Mouse (Mus musculus) erythroblast, embryonic 14.5 days (primary cell): ENCODE measurements around the gene Nup50. TPM values are rescaled to one million over a fixed set of nuclear protein-coding genes. Genes with fewer than 3 reads are reported as not detected.

Experiments
- H3K27me3 ChIP-seq: 2 replicates; pipeline ENCODE4 v1.6.1; 2012; ENCODE audit warnings: inconsistent platforms; ENCODE audit not compliant: control insufficient read depth
- H3K36me3 ChIP-seq: 2 replicates; pipeline ENCODE4 v1.6.1; 2012; ENCODE audit warnings: mild to moderate bottlenecking, inconsistent platforms; ENCODE audit not compliant: control insufficient read depth
- H3K4me1 ChIP-seq: 2 replicates; pipeline ENCODE4 v1.6.1; 2012; ENCODE audit warnings: inconsistent platforms; ENCODE audit not compliant: control insufficient read depth
- H3K4me3 ChIP-seq: replicated peaks from 2 replicates; pipeline ENCODE3; 2012; ENCODE audit warnings: moderate library complexity, mild to moderate bottlenecking, inconsistent platforms
- H3K9me3 ChIP-seq: 2 replicates; pipeline ENCODE4 v1.6.1; 2012; ENCODE audit warnings: low read length, inconsistent platforms, mixed read lengths; ENCODE audit not compliant: control insufficient read depth
- GATA1 ChIP-seq: IDR thresholded peaks from 2 replicates; pipeline ENCODE4 v1.6.1; 2012; ENCODE audit warnings: low read length, inconsistent platforms, mixed read lengths
- TAL1 ChIP-seq: IDR thresholded peaks from 3 replicates; pipeline ENCODE4 v1.6.1; 2012; ENCODE audit warnings: low read length, inconsistent platforms, mixed read lengths
- polyA plus RNA-seq: library from polyadenylated mRNA; stranded (reverse); fragments of >175 nt; gene quantifications from 2 replicates; pipeline ENCODE4 v1.2.3, GENCODE M21; 2012

Gene Nup50
- polyA plus RNA-seq, 1 experiment: 1.5 TPM

DNA sequence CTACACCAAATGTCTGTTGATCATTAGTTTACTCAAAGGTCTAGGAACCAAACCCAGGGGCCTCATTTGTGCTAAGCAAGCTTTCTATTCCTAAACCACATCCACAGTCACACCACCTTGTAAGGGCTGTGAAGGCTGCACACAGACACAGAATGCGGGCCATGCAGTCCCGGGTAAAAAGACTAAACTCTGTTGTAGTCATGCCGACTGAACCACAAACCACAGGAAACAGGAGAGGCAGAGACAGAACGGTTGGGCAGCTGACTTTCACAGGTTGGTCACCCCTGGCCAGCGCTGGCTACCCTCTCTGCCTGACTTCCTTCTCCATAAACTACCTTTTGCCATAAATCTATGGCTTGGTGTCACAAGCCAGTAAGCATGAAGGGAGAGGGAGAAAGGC, 41.6 kb downstream of the Nup50 start:
- H3K27me3 ChIP-seq: no peaks in the 10 kb centered on the region
- TF ChIP-seq TAL1: no peak
- TF ChIP-seq GATA1: no peak
- no peaks in the 10 kb centered on the region for H3K4me1 ChIP-seq
- no peaks in the 10 kb centered on the region for H3K9me3 ChIP-seq
- H3K4me3 ChIP-seq: no peak overlapping the region
- no peaks in the 10 kb centered on the region for H3K36me3 ChIP-seq

DNA sequence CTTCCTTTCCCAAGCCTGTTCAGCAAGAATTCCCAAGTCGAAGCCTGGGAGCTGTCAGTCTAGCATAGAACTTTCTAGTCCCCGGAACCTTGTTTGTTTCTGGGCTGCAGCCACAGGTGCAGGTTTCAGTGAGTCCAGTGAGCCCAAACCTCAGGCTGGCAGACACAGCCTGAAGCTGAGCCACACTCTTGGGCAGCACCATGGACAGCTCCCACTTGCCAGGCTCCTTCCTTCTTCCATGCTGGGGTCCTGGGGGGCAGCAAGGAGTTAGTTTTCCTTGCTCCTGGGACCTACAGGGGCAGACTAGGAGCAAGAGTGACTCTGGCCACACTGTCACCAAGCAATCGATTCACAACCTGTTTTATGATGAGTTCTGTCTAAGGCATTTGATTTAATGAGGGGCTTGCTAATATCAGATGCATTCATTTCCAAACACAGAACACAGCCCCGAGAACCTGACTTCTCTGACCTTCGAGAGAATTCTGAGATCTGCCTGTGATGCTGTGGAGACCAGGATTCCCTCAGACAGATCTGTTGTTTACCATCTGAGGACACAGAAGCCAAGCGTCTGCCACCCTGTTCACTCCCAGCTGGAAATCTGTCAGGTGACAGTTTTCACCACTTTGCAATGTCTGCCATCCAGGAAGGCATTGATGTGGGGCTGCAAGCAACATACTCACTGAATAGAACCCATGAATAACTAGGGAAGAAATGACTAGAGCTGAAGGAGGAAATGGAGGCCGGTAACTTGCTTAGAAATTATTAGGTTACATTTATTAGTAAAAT, 42.6 kb downstream of the Nup50 start:
- Histone ChIP-seq H3K4me1 (no peaks in the 10 kb centered on the region), H3K27me3 (no peaks in the 10 kb centered on the region), H3K9me3 (no peaks in the 10 kb centered on the region; the same call in 1 of the 2 replicates), H3K4me3 (no peak overlapping the region), H3K36me3 (no peaks in the 10 kb centered on the region)
- TF ChIP-seq TAL1 (no peak), GATA1 (no peak)

DNA sequence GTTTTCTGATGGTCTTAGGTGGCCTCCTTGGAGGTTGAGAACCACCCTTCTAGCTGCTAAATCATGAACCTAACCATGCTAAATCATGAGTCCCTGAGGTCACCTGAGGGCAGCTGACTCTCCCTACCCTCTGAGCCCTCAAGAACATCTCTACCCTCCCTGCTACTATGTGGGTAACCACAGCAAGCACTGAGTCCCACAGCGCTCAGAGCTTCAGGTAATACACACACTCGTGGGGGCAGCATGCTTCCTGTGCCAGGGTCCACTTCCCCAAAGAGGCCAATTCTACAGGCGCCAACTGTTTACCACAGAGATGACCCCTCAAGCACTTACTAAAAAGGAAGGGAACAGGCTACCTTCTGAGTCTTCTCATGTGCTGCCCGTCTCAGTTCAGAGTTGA, 45.3 kb downstream of the Nup50 start:
- H3K4me1 ChIP-seq: no peaks in the 10 kb centered on the region
- H3K36me3 ChIP-seq: no peaks in the 10 kb centered on the region
- H3K9me3 ChIP-seq: no peaks in the 10 kb centered on the region; the same call in 1 of the 2 replicates
- no peak overlapping the region for H3K4me3 ChIP-seq
- TF ChIP-seq TAL1: no peak
- no peak for TF ChIP-seq GATA1
- no peaks in the 10 kb centered on the region for H3K27me3 ChIP-seq

DNA sequence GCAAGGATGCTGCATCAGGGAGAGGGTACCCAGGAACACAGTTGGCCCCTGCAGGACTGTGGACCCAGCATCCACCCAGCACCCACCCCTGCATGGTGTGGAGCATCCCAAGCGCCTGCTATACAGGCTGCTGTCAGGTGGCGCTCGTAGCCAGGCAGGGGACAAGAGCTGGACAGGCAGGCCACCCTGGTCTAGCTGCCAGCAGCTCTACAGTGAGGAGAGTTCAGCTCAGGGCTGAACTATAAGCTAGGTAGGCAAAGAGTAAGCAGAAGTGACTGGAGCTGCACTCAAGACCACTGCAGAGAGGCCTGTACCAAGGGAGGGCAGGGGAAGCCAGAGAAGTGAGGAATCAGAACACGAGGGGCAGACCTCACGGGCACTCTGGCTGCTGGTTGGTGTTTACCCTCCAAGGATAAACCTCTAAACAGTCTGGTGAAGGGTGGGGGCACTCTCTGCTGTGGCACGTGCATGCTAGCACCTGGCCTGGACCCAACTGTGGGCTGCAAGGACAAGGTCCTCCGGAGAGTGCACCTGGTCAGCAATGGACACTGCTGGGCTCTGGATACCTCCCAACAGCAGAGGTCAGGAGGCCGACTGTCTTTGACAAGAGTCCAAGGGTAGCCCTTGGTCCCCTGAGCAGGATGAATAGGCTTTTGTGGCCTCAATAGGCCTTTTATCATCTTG, 49.8 kb downstream of the Nup50 start:
- H3K4me3 ChIP-seq: no peak overlapping the region
- no peaks in the 10 kb centered on the region for H3K4me1 ChIP-seq
- no peak for TF ChIP-seq TAL1
- no peak for TF ChIP-seq GATA1
- no peaks in the 10 kb centered on the region; the same call in 1 of the 2 replicates for H3K9me3 ChIP-seq
- no peaks in the 10 kb centered on the region for H3K27me3 ChIP-seq
- H3K36me3 ChIP-seq: no peaks in the 10 kb centered on the region

DNA sequence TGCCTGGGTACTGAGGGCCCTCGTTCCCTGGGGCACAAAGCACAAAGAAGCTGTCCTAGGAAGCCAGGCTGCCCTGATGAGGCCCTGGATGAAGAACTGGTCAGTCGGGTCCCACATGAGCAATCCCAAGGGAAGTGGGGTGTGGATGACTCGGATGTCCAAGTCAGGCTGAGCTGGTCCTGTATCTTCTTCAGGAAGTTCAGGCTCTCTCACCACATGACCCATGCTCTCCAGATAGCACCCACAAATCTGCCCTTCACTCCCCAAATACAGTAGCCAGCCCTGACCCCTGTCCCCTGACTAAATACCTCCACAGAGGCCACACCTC, 50.3 kb downstream of the Nup50 start:
- TF ChIP-seq GATA1: no peak
- no peak for TF ChIP-seq TAL1
- H3K9me3 ChIP-seq: no peaks in the 10 kb centered on the region; the same call in 1 of the 2 replicates
- H3K4me3 ChIP-seq: no peak overlapping the region
- H3K27me3 ChIP-seq: no peaks in the 10 kb centered on the region
- H3K36me3 ChIP-seq: no peaks in the 10 kb centered on the region
- H3K4me1 ChIP-seq: no peaks in the 10 kb centered on the region

DNA sequence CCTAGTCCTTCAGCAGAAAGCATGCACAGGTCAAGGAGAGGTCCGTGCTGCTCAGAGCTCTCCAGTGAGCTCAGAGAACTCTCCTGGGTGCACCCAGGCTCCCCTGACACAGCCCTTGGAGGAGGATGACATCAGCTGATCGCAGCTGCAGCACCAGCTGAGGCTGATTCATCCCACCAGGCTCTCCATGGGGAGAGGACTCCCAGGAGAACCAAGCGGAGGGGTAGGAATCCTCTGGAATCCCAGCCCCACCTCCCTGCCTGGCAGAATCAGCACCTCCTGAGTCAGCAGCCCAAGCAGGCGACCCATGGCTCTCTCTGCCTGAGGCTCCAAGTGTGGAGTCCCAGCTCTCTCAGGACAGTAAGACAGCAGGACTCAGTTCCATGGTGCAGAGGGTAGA, 52.5 kb downstream of the Nup50 start:
- Histone ChIP-seq H3K36me3 (no peaks in the 10 kb centered on the region), H3K4me3 (no peak overlapping the region), H3K27me3 (no peaks in the 10 kb centered on the region), H3K4me1 (no peaks in the 10 kb centered on the region), H3K9me3 (no peaks in the 10 kb centered on the region)
- no peak for TF ChIP-seq GATA1
- no peak for TF ChIP-seq TAL1

DNA sequence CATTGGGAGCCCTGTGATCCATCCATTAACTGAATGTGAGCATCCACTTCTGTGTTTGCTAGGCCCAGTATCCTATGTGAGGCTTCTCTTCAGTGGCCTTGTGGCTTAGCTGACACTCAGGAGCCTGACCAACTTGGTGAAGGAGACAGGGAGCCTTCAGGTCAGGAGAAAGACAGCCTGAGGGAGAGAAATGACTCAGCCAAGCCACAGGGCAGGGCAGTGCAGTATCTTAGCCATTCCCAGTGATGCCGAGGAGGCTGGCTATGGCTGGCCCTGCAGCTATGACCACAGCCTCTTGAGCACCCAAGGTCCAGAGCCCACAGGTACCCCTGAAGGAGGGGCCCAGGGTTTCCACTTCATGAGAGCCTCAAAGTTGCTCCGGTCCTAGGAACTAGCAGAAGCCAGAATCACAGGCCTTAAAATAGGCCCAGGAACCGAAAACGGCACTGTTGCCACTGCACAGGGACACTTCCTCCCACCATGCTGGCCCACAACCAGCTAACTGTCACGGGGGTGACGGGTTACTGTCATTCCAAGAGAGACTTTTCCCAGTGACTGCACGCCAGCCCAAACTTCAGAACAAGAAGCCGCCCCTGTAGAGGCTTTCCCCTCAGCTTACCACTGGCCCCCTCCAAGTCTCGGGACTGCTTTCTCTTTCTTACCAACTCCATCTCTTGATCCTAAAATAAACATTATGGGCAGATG, 58.5 kb downstream of the Nup50 start:
- H3K9me3 ChIP-seq: no peaks in the 10 kb centered on the region
- no peaks in the 10 kb centered on the region for H3K4me1 ChIP-seq
- TF ChIP-seq GATA1 (no peak), TAL1 (no peak)
- no peaks in the 10 kb centered on the region for H3K36me3 ChIP-seq
- peaks cover 17% of the 10 kb centered on the region for H3K27me3 ChIP-seq
- no peak overlapping the region for H3K4me3 ChIP-seq

DNA sequence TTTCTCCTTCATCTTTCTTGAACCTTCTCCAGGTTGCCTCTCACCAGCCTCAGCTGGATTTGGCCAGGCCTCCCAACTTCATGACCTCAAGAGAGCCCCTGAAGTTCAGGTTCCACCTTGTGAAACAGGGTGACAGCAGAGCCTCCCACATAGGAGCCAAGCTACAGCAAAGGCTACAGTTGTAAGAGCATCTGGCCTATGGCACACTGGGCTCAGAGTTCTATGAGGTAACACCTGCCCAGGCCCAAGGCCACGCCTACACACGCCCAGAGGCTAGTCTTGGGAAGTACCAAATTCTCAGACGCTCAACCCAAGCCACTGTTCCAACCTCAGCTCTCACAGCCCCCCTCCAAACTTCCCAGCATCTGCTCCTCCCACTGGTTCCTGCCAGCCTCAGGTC, 59.7 kb downstream of the Nup50 start:
- no peak overlapping the region for H3K4me3 ChIP-seq
- H3K27me3 ChIP-seq: peaks cover 26% of the 10 kb centered on the region
- TF ChIP-seq GATA1 (no peak), TAL1 (no peak)
- peaks cover 9% of the 10 kb centered on the region for H3K4me1 ChIP-seq
- no peaks in the 10 kb centered on the region for H3K36me3 ChIP-seq
- no peaks in the 10 kb centered on the region for H3K9me3 ChIP-seq

DNA sequence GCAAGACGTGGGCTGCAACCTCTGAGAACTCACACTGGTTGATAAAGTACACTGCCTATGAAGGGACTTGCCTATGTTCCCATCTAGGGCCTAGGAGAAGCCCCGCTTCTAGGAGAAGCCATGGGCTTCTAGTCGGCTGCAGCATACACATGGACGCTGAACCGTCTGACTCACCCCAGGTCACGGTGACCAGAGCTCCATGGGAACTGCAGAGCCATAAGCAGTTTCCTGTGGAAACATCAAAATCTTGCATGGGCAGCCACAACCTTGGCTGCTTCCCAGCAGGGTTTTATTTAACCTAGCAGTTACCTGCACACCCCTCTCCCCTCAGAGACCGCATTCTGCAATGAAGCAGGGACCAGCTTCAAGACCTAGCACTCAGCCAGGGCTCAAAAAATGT, 60.5 kb downstream of the Nup50 start:
- Histone ChIP-seq H3K4me1 (peaks cover 17% of the 10 kb centered on the region), H3K9me3 (no peaks in the 10 kb centered on the region), H3K4me3 (no peak overlapping the region), H3K27me3 (peaks cover 32% of the 10 kb centered on the region), H3K36me3 (no peaks in the 10 kb centered on the region)
- TF ChIP-seq TAL1: no peak
- no peak for TF ChIP-seq GATA1
